27 mouse cellular contexts compared by ENCODE assay signal in genomic region chr13:115535900-115536299, GRCm38 (mm10).
"Had no signal": no experiment of that assay in that cellular context is flagged by ENCODE, and none has a peak within 500 bp of the region (broad histone marks: within the 10 kb centered on the region; RNA-seq: fewer than 3 reads in every experiment).

No protein-coding gene starts in this region.

- H3K9ac ChIP-seq: heart, embryonic 12.5 days; hindbrain, embryonic 12.5 days; hindbrain, embryonic 14.5 days; intestine, embryonic 15.5 days; kidney, embryonic 15.5 days; limb, embryonic 13.5 days; limb, embryonic 15.5 days; liver, embryonic 12.5 days had no signal

- H3K36me3 ChIP-seq: heart, embryonic 10.5 days; heart, embryonic 12.5 days; hindbrain, embryonic 10.5 days; hindbrain, embryonic 12.5 days; intestine, embryonic 15.5 days; kidney, embryonic 15.5 days; limb, embryonic 13.5 days; limb, embryonic 15.5 days; liver, embryonic 12.5 days had no signal

- H3K4me2 ChIP-seq: heart, embryonic 12.5 days; hindbrain, embryonic 12.5 days; hindbrain, embryonic 14.5 days; intestine, embryonic 15.5 days; kidney, embryonic 15.5 days; limb, embryonic 13.5 days; limb, embryonic 15.5 days; liver, embryonic 12.5 days had no signal

- DNase-seq: gastrocnemius, adult 2 months; gastrocnemius, postnatal 10 days; gastrocnemius, postnatal 25 days; heart, adult 18-20 months; heart, postnatal 10 days; heart, postnatal 4 days; kidney, adult 18-20 months; kidney, adult 8-10 months; kidney, postnatal 14 days; kidney, postnatal 36 days; layer of hippocampus, adult 9-11 months; layer of hippocampus, postnatal 36 days; left cerebral cortex, postnatal 4 days had no signal

- ATAC-seq: hindbrain, embryonic 16.5 days; inflammation-experienced regulatory T-cells, adult 6 months; intestine, embryonic 15.5 days; intestine, postnatal 0 days; liver, embryonic 12.5 days had no signal

- H3K4me1 ChIP-seq: heart, embryonic 10.5 days; heart, embryonic 12.5 days; hindbrain, embryonic 10.5 days; hindbrain, embryonic 12.5 days; intestine, embryonic 15.5 days; kidney, embryonic 15.5 days; limb, embryonic 13.5 days; limb, embryonic 15.5 days; liver, embryonic 12.5 days had no signal

- H3K9me3 ChIP-seq: heart, embryonic 10.5 days; heart, embryonic 12.5 days; hindbrain, embryonic 10.5 days; hindbrain, embryonic 12.5 days; intestine, embryonic 15.5 days; kidney, embryonic 15.5 days; limb, embryonic 13.5 days; limb, embryonic 15.5 days; liver, embryonic 12.5 days had no signal

- H3K27me3 ChIP-seq: heart, embryonic 12.5 days; hindbrain, embryonic 12.5 days; intestine, embryonic 15.5 days; kidney, embryonic 15.5 days; limb, embryonic 13.5 days; limb, embryonic 15.5 days; liver, embryonic 12.5 days had no signal

- H3K4me3 ChIP-seq: gastrocnemius, adult 2 months; heart, embryonic 10.5 days; heart, embryonic 12.5 days; hindbrain, embryonic 10.5 days; hindbrain, embryonic 12.5 days; intestine, embryonic 15.5 days; kidney, embryonic 15.5 days; limb, embryonic 13.5 days; limb, embryonic 15.5 days; liver, embryonic 12.5 days had no signal

- H3K27ac ChIP-seq: gastrocnemius, adult 2 months; heart, embryonic 10.5 days; hindbrain, embryonic 10.5 days; hindbrain, embryonic 12.5 days; hindbrain, embryonic 14.5 days; intestine, embryonic 15.5 days; kidney, embryonic 15.5 days; kidney, postnatal 0 days; limb, embryonic 13.5 days; limb, embryonic 15.5 days; liver, embryonic 12.5 days had no signal
